Mouse (Mus musculus): Measurements from ENCODE around the gene Hsd3b5. TPM values are rescaled to one million over a fixed set of nuclear protein-coding genes. Genes with fewer than 3 reads are reported as not detected.
A peak's percentile ranks its signal among the peaks of the same experiment; 100 is the strongest.
"Not testable (repeated sequence)": the region's sequence is repeated elsewhere in the genome, so short reads cannot be mapped to it uniquely, and the experiment has no call there.

Hsd3b5 gene
- total RNA-seq (2021) = not detected

DNA sequence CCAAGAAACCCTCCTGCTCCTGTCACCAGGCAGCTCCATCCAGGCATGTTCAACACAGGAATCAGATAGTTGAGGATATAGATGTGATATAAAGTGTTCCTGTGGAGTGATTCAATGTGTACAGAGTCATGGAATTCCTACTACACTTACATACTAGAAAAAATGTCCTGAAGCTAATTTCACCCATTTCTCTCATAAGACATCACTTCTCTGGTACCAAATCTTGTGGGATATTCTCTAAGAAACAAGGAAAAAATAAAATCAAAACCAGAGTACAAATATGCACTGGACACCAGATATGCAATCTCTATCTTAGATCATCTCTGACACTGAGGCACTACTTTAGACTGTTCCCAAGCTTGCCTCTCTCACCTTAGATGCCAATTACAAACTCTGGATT lies at the start of gene Hsd3b5:
Gene Hsd3b5, minus strand, starts transcription at position 101 of the 400 bp plus-strand sequence.
- intact Hi-C loops (cut with DNase I) = no loop called here
- DNase-seq (ENCODE audit: low spot score in 2 of 2) = no peak

GRCm38 (mm10) chr3:98635145-98635544 lies 5.1 kb upstream of the Hsd3b5 start:
- DNase-seq (ENCODE audit: low spot score in 2 of 2) = no peak
- intact Hi-C loops (cut with DNase I) = no loop called here

GRCm38 (mm10) chr3:98629633-98630032 lies 419 bp downstream of the Hsd3b5 start:
- DNase-seq (ENCODE audit: low spot score in 2 of 2) = no peak
- intact Hi-C loops (cut with DNase I) = no loop called here

DNA sequence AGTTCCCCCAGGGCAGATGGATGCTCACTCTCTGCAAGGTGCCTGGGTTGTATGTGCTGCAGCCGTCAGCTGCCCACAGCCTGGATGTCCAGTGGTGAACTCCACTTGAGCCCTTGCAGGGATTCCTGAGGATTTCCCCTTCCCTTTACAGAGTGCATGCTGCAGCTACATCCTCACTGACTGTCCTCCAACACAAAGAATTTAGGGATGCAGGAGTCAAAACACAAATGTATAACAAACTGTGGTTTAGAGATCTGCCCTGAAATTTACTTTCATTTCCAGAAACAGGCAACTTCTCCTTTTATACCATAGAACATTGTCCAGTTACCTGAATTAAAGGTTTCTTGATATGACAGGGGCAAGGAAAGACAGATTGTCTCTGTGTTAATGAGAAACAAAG lies 13.3 kb downstream of the Hsd3b5 start:
- intact Hi-C loops (cut with DNase I); DNase-seq (ENCODE audit: low spot score in 2 of 2): not testable (repeated sequence)

- intact Hi-C loops (cut with DNase I) = not testable (repeated sequence)
Observed at GRCm38 (mm10) chr3:98616244-98616643, 13.8 kb downstream of the Hsd3b5 start.

DNA sequence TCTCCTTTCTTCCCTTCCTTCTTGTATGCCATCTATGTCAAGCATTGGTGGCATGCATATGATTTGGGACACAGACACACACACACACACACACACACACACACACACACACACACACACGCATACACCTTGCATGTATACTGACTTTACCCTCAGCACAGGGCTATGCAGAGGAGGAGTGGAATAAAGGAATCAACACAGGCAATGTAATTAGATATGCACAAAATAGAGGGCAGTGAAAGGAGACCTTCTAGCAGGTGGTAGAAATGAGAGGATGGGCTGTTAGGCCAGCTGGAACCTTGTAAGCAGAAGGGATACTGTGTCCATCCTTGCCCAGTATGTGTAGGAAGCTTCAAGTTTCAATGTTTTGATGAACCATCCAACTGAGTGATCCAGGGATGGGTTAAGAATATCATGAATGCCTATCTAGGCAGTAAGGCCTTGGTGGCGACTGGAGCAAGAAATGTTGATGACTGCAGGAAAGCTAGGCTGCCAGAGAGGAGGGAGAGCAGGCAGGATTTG lies 15.6 kb downstream of the Hsd3b5 start:
- intact Hi-C loops (cut with DNase I) = not testable (repeated sequence)

More at GRCm38 (mm10) chr3:98616244-98616643, 13.8 kb downstream of the Hsd3b5 start:
- DNase-seq (ENCODE audit: low spot score in 2 of 2) = not testable (repeated sequence)

DNA sequence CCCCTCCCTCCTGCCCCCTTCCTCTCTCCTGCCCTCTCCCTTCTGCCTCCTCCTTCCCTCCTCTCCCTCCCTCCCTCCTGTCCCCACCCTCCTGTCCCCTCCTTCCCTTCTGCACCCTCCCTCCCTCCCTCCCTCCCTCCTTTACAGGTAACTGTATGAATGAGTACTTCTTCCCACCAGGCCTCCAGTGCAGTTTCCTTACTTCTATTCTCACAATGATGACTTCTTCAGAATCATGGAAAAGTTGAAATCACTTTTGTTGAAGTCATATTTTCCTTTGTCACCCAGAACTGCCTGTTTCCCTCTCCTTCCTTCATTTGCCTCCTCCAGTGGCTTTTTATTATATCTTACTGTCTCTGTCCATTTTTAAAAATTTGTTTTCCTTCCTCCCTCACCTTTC lies 16.1 kb downstream of the Hsd3b5 start:
- no peak for DNase-seq (ENCODE audit: low spot score in 2 of 2)
- intact Hi-C loops (cut with DNase I) = no loop called here

More for the DNA sequence above, 15.6 kb downstream of the Hsd3b5 start:
- DNase-seq (ENCODE audit: low spot score in 2 of 2) = not testable (repeated sequence)

DNA sequence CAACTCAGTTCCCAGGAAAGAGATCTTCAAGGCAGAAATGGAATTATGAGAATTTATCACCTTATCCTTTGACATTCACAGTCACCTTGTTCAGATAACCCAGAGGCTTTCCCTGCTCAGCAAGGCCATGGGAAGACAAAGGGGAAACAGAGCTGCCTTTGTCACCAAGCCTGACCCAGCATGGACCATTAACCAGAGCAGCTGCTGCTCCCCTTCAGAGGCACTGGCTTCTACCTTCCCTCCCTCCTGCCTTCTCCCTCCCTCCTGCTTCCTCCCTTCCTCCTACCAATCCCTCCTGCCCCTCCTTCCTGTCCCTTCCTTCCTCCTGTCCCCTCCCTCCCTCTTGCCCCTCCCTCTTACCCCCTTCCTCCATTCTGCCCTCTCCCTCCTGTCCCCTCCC lies 16.5 kb downstream of the Hsd3b5 start:
- DNase-seq (ENCODE audit: low spot score in 2 of 2); intact Hi-C loops (cut with DNase I): not testable (repeated sequence)

GRCm38 (mm10) chr3:98588707-98589106 lies 41.3 kb downstream of the Hsd3b5 start, which contains the start of gene Gm10681:
TSS of gene Gm10681 (minus strand) at chr3:98588807.
- DNase-seq (ENCODE audit: low spot score in 2 of 2) = no peak
- intact Hi-C loops (cut with DNase I) = no loop called here

GRCm38 (mm10) chr3:98587721-98588120 lies 42.3 kb downstream of the Hsd3b5 start:
- intact Hi-C loops (cut with DNase I) = no loop called here
- no peak for DNase-seq (ENCODE audit: low spot score in 2 of 2)

GRCm38 (mm10) chr3:98582622-98583021 lies 47.4 kb downstream of the Hsd3b5 start:
- intact Hi-C loops (cut with DNase I); DNase-seq (ENCODE audit: low spot score in 2 of 2): not testable (repeated sequence)

GRCm38 (mm10) chr3:98582202-98582601 lies 47.9 kb downstream of the Hsd3b5 start:
- intact Hi-C loops (cut with DNase I) = not testable (repeated sequence)

GRCm38 (mm10) chr3:98581024-98581423 lies 49.0 kb downstream of the Hsd3b5 start:
- intact Hi-C loops (cut with DNase I) = not testable (repeated sequence)
- DNase-seq (ENCODE audit: low spot score in 2 of 2) = peak; percentile 75 to 87

More at GRCm38 (mm10) chr3:98582202-98582601, 47.9 kb downstream of the Hsd3b5 start:
- DNase-seq (ENCODE audit: low spot score in 2 of 2) = not testable (repeated sequence)

Other genes with a start within 250 kb of the Hsd3b5 start
- 10 to 100 TPM; 33.6 to 34.9 TPM for gene Zfp697, start 247.8 kb downstream of the Hsd3b5 start, total RNA-seq (2021)
- gene Gm4450, start 173.1 kb downstream of the Hsd3b5 start, total RNA-seq (2021) = not detected
- not detected for gene Hsd3b4, start 119.7 kb downstream of the Hsd3b5 start, total RNA-seq (2021)
- not detected for gene Gm10681, start 41.4 kb downstream of the Hsd3b5 start, total RNA-seq (2021)
- under 1 TPM in 1 of 2 experiments, not detected in 1; 0.11 TPM for gene Hsd3b2, start 94.3 kb upstream of the Hsd3b5 start, total RNA-seq (2021)
- not detected for gene Hsd3b3, start 132.9 kb upstream of the Hsd3b5 start, total RNA-seq (2021)
- gene Hsd3b6, start 184.2 kb upstream of the Hsd3b5 start, total RNA-seq (2021) = not detected
- gene Hsd3b1, start 229.5 kb upstream of the Hsd3b5 start, total RNA-seq (2021) = not detected

All from left cerebral cortex, postnatal 25 days (tissue).